Mouse (Mus musculus): ENCODE data around the gene Gm48551.

- TF ChIP-seq POLR2A (IDR thresholded peaks at IDR 0.05; ENCODE audit: low read depth, low read length) (no peak), CTCF (IDR thresholded peaks at IDR 0.05; ENCODE audit: extremely low read depth, insufficient read length, insufficient replicate concordance, low read depth, low read length) (no peak)
Measured at GRCm38 (mm10) chr10:81422661-81423217, 38.5 kb downstream of the Gm48551 start.

Measured in small intestine, adult 2 months (tissue).